ENCODE assay signal across 21 mouse cellular contexts in the genomic region with DNA sequence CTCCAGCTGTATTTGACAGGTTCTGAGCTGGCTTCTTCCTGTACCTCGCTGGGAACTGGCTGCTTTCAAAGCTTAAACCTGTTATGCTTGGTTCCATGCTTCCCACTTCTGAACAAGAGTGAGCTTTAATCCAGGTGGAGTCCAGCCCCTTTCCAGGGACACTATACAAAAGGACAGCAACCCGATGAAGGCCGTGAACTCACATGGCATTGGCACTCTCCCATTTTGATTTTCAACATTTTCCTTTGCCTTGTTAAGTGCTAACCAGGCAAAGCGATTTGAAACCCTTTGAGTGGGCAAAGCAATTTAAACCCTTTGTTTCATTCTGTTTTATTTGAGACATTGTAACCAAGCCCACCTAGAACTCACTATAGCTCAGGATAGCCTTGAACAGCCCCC. TPM values are rescaled to one million over a fixed set of nuclear protein-coding genes. Genes with fewer than 3 reads are reported as not detected.
DNase-seq lines count a peak whose midpoint lies in the region; ATAC-seq and TF ChIP-seq lines count a peak whose summit lies in the region.
"Had no signal": no experiment of that assay in that cellular context is flagged by ENCODE, and none has a peak within 500 bp of the region (broad histone marks: within the 10 kb centered on the region; RNA-seq: fewer than 3 reads in every experiment).

No protein-coding gene starts in this region.

- H3K9ac ChIP-seq in kidney, embryonic 14.5 days (ENCODE audit: low read depth, low read length): no peak overlapping the region
- H3K9ac ChIP-seq in lung, embryonic 14.5 days: no peak overlapping the region
- no peak overlapping the region for H3K9ac ChIP-seq in liver, embryonic 12.5 days
- no peak overlapping the region for H3K9ac ChIP-seq in liver, embryonic 16.5 days (ENCODE audit: low read depth, low read length)
- H3K9ac ChIP-seq: embryonic facial prominence, embryonic 12.5 days had no signal

- 41% methylated on average over 4 of the region's 4 CpGs for WGBS in kidney, embryonic 14.5 days
- 28% methylated on average over 4 of the region's 4 CpGs for WGBS in lung, embryonic 14.5 days
- WGBS in liver, embryonic 12.5 days (ENCODE audit: insufficient replicate concordance): 42% methylated on average over 4 of the region's 4 CpGs
- 35% methylated on average over 4 of the region's 4 CpGs for WGBS in liver, embryonic 16.5 days (ENCODE audit: insufficient replicate concordance)

- H3K4me2 ChIP-seq in kidney, embryonic 14.5 days (replicated peaks; ENCODE audit: low read depth, low read length): no peak overlapping the region
- H3K4me2 ChIP-seq in lung, embryonic 14.5 days: no peak overlapping the region
- 0 out of 2 replicates have a peak overlapping the region, but pooled peaks have one; percentile 16 for H3K4me2 ChIP-seq in liver, embryonic 12.5 days
- H3K4me2 ChIP-seq in liver, embryonic 16.5 days (ENCODE audit: low read depth, low read length): no peak overlapping the region
- H3K4me2 ChIP-seq: embryonic facial prominence, embryonic 12.5 days; midbrain, embryonic 11.5 days had no signal

- ATAC-seq in kidney, embryonic 14.5 days (ENCODE audit: low FRiP score, low TSS enrichment): no peak
- ATAC-seq in lung, embryonic 14.5 days (ENCODE audit: insufficient read depth): no peak
- no peak for ATAC-seq in liver, embryonic 12.5 days
- no peak for ATAC-seq in liver, embryonic 16.5 days (ENCODE audit: low read depth)
- no peak for ATAC-seq in megakaryocyte progenitor cell, adult 5-6 weeks (replicated peaks; ENCODE audit: poor library complexity)
- ATAC-seq: CD4-positive, CD25-positive, alpha-beta regulatory T cell, adult 4 months; midbrain, embryonic 16.5 days had no signal

- no peak overlapping the region for H3K4me3 ChIP-seq in kidney, embryonic 14.5 days (ENCODE audit: low read length)
- no peak overlapping the region for H3K4me3 ChIP-seq in lung, embryonic 14.5 days (ENCODE audit: low read depth, low read length)
- no peak overlapping the region for H3K4me3 ChIP-seq in liver, embryonic 12.5 days
- no peak overlapping the region for H3K4me3 ChIP-seq in liver, embryonic 16.5 days (ENCODE audit: low read depth, low read length)
- no peak overlapping the region for H3K4me3 ChIP-seq in left cerebral cortex, adult 2 months
- H3K4me3 ChIP-seq: embryonic facial prominence, embryonic 12.5 days; hindbrain, embryonic 10.5 days had no signal

- intact Hi-C loops in left cerebral cortex, adult 2 months (cut with DNase I): loop anchor here (5.0 kb wide), 1 partner anchor 58 kb away; no protein-coding TSS in a partner anchor

- no peak for TF ChIP-seq CTCF in lung, embryonic 14.5 days (IDR thresholded peaks at IDR 0.05; ENCODE audit: low read depth)
- TF ChIP-seq CTCF in left cerebral cortex, adult 2 months (IDR thresholded peaks at IDR 0.05): no peak

- peaks cover 17% of the 10 kb centered on the region for H3K27me3 ChIP-seq in kidney, embryonic 14.5 days (ENCODE audit: control insufficient read depth, insufficient read depth, low read length)
- peaks cover 25% of the 10 kb centered on the region for H3K27me3 ChIP-seq in lung, embryonic 14.5 days (ENCODE audit: insufficient read depth, low read length)
- peaks cover 66% of the 10 kb centered on the region for H3K27me3 ChIP-seq in liver, embryonic 12.5 days (replicated peaks)
- H3K27me3 ChIP-seq in liver, embryonic 16.5 days (ENCODE audit: control insufficient read depth, insufficient read depth, low read depth, low read length): peaks cover 34% of the 10 kb centered on the region

- DNase-seq in kidney, postnatal 36 days: no peak
- DNase-seq in lung, embryonic 14.5 days: no peak
- no peak for DNase-seq in lung, postnatal 4 days
- no peak for DNase-seq in left cerebral cortex, adult 2 months (ENCODE audit: extremely low spot score in 1 of 2, low spot score in 2 of 2)
- DNase-seq: adrenal gland, postnatal 14 days; cerebellum, adult 11 months; cerebellum, adult 9-10 months; gastrocnemius, postnatal 14 days; heart, postnatal 14 days; spleen, adult 18-20 months had no signal

- H3K9me3 ChIP-seq in kidney, embryonic 14.5 days (ENCODE audit: control insufficient read depth, low read length): no peaks in the 10 kb centered on the region
- no peaks in the 10 kb centered on the region for H3K9me3 ChIP-seq in lung, embryonic 14.5 days (ENCODE audit: low read depth, low read length)
- H3K9me3 ChIP-seq in liver, embryonic 12.5 days (replicated peaks): no peaks in the 10 kb centered on the region
- H3K9me3 ChIP-seq in liver, embryonic 16.5 days (replicated peaks; ENCODE audit: control insufficient read depth, low read length): no peaks in the 10 kb centered on the region
- H3K9me3 ChIP-seq: embryonic facial prominence, embryonic 12.5 days; hindbrain, embryonic 10.5 days had no signal

- H3K27ac ChIP-seq in kidney, embryonic 14.5 days (ENCODE audit: low read depth, low read length): peak overlapping the region; percentile 68; the same call in 1 of the 2 replicates
- H3K27ac ChIP-seq in lung, embryonic 14.5 days (ENCODE audit: low read depth): peak overlapping the region; percentile 86
- H3K27ac ChIP-seq in liver, embryonic 12.5 days: peak overlapping the region; percentile 62
- H3K27ac ChIP-seq in liver, embryonic 16.5 days (ENCODE audit: low read length): peak overlapping the region; percentile 37
- no peak overlapping the region for H3K27ac ChIP-seq in left cerebral cortex, adult 2 months
- H3K27ac ChIP-seq: embryonic facial prominence, embryonic 12.5 days; hindbrain, embryonic 10.5 days had no signal

- H3K4me1 ChIP-seq in kidney, embryonic 14.5 days (ENCODE audit: control insufficient read depth, insufficient read depth, low read length): peaks cover 28% of the 10 kb centered on the region
- H3K4me1 ChIP-seq in lung, embryonic 14.5 days (ENCODE audit: insufficient read depth): 0 out of 2 replicates have a peak, but pooled peaks cover 11% of the 10 kb centered on the region
- peaks cover 28% of the 10 kb centered on the region for H3K4me1 ChIP-seq in liver, embryonic 12.5 days
- H3K4me1 ChIP-seq in liver, embryonic 16.5 days (ENCODE audit: control insufficient read depth, low read depth, low read length): peaks cover 21% of the 10 kb centered on the region

- no peaks in the 10 kb centered on the region for H3K36me3 ChIP-seq in kidney, embryonic 14.5 days (ENCODE audit: control insufficient read depth, insufficient read depth, low read length)
- H3K36me3 ChIP-seq in lung, embryonic 14.5 days (ENCODE audit: insufficient read depth): no peaks in the 10 kb centered on the region
- H3K36me3 ChIP-seq in liver, embryonic 12.5 days: no peaks in the 10 kb centered on the region
- H3K36me3 ChIP-seq in liver, embryonic 16.5 days (ENCODE audit: control insufficient read depth, insufficient read depth): no peaks in the 10 kb centered on the region
- H3K36me3 ChIP-seq: embryonic facial prominence, embryonic 12.5 days; hindbrain, embryonic 10.5 days had no signal

RNA-seq across cellular contexts. Expression of a gene that starts 3.2 kb away (rescaled TPM):
- 6.2 and 6.8 TPM in 2 replicates for polyA plus RNA-seq in kidney, embryonic 14.5 days (2014; fragmentation: Nextera tagmentation; extraction: Ambion mirVana)
- 16.8 and 20.5 TPM in 2 replicates for polyA plus RNA-seq in lung, embryonic 14.5 days (2014; fragmentation: Nextera tagmentation; extraction: Ambion mirVana)
- polyA plus RNA-seq in liver, embryonic 12.5 days (2016; fragmentation: Nextera tagmentation; extraction: Ambion mirVana): 2.9 and 3.2 TPM in 2 replicates
- polyA plus RNA-seq in liver, embryonic 16.5 days (2015; fragmentation: Nextera tagmentation; extraction: Ambion mirVana): 2.1 and 2.3 TPM in 2 replicates
- total RNA-seq in left cerebral cortex, adult 2 months (2021): under 1 TPM; 0.77 to 0.87 TPM
- total RNA-seq in megakaryocyte progenitor cell, adult 5-6 weeks (2015): not detected in 2 replicates
- not detected in 2 replicates for total RNA-seq in megakaryocyte progenitor cell, adult 5-6 weeks (2017)
- total RNA-seq: granulocyte monocyte progenitor cell, adult 5-6 weeks; neutrophil, adult 5-6 weeks had no signal

RNA-seq across cellular contexts. Expression of a gene that starts 32.9 kb away (rescaled TPM):
- 30.9 and 32.2 TPM in 2 replicates for polyA plus RNA-seq in kidney, embryonic 14.5 days (2014; fragmentation: Nextera tagmentation; extraction: Ambion mirVana)
- 26.4 and 27.2 TPM in 2 replicates for polyA plus RNA-seq in lung, embryonic 14.5 days (2014; fragmentation: Nextera tagmentation; extraction: Ambion mirVana)
- polyA plus RNA-seq in liver, embryonic 12.5 days (2016; fragmentation: Nextera tagmentation; extraction: Ambion mirVana): 13.3 TPM in 2 replicates
- polyA plus RNA-seq in liver, embryonic 16.5 days (2015; fragmentation: Nextera tagmentation; extraction: Ambion mirVana): 4.8 and 5.7 TPM in 2 replicates
- 10 to 100 TPM; 13.0 to 13.9 TPM for total RNA-seq in left cerebral cortex, adult 2 months (2021)
- total RNA-seq in megakaryocyte progenitor cell, adult 5-6 weeks (2015): 10.1 and 13.3 TPM in 2 replicates
- 4.0 and 5.8 TPM in 2 replicates for total RNA-seq in megakaryocyte progenitor cell, adult 5-6 weeks (2017)

RNA-seq across cellular contexts. Expression of a gene that starts 33.0 kb away (rescaled TPM):
- polyA plus RNA-seq in kidney, embryonic 14.5 days (2014; fragmentation: Nextera tagmentation; extraction: Ambion mirVana): 36.3 and 57.1 TPM in 2 replicates
- 52.5 and 54.7 TPM in 2 replicates for polyA plus RNA-seq in lung, embryonic 14.5 days (2014; fragmentation: Nextera tagmentation; extraction: Ambion mirVana)
- polyA plus RNA-seq in liver, embryonic 12.5 days (2016; fragmentation: Nextera tagmentation; extraction: Ambion mirVana): 32.4 and 35.4 TPM in 2 replicates
- polyA plus RNA-seq in liver, embryonic 16.5 days (2015; fragmentation: Nextera tagmentation; extraction: Ambion mirVana): 14.2 and 14.6 TPM in 2 replicates
- 10 to 100 TPM; 41.4 to 42.6 TPM for total RNA-seq in left cerebral cortex, adult 2 months (2021)
- 49.9 and 51.7 TPM in 2 replicates for total RNA-seq in megakaryocyte progenitor cell, adult 5-6 weeks (2015)
- 52.1 and 52.3 TPM in 2 replicates for total RNA-seq in megakaryocyte progenitor cell, adult 5-6 weeks (2017)

RNA-seq across cellular contexts. Expression of a gene that starts 38.1 kb away (rescaled TPM):
- 0.03 TPM in 1 of 2 replicates, not detected in the other for polyA plus RNA-seq in kidney, embryonic 14.5 days (2014; fragmentation: Nextera tagmentation; extraction: Ambion mirVana)
- polyA plus RNA-seq in lung, embryonic 14.5 days (2014; fragmentation: Nextera tagmentation; extraction: Ambion mirVana): 0.70 and 1.0 TPM in 2 replicates
- polyA plus RNA-seq in liver, embryonic 12.5 days (2016; fragmentation: Nextera tagmentation; extraction: Ambion mirVana): 0.01 and 0.05 TPM in 2 replicates
- polyA plus RNA-seq in liver, embryonic 16.5 days (2015; fragmentation: Nextera tagmentation; extraction: Ambion mirVana): 0.02 TPM in 2 replicates
- 1 to 10 TPM; 2.0 to 2.2 TPM for total RNA-seq in left cerebral cortex, adult 2 months (2021)
- not detected in 2 replicates for total RNA-seq in megakaryocyte progenitor cell, adult 5-6 weeks (2015)
- total RNA-seq in megakaryocyte progenitor cell, adult 5-6 weeks (2017): 0.07 TPM in 1 of 2 replicates, not detected in the other
- total RNA-seq: granulocyte monocyte progenitor cell, adult 5-6 weeks; neutrophil, adult 5-6 weeks had no signal
- polyA plus RNA-seq: CD4-positive, CD25-positive, alpha-beta regulatory T cell, adult 4 months had no signal
